Mouse (Mus musculus) induced T-regulatory cell, adult 2 months (primary cell): ENCODE measurements around the gene Lsr.
"Not testable (repeated sequence)": the region's sequence is repeated elsewhere in the genome, so short reads cannot be mapped to it uniquely, and the experiment has no call there.

Experiments
- DNase-seq: peaks from one replicate; pipeline ENCODE4 v3.0.0-alpha.2; 2012; ENCODE audit warnings: low read depth

The Lsr gene

DNA sequence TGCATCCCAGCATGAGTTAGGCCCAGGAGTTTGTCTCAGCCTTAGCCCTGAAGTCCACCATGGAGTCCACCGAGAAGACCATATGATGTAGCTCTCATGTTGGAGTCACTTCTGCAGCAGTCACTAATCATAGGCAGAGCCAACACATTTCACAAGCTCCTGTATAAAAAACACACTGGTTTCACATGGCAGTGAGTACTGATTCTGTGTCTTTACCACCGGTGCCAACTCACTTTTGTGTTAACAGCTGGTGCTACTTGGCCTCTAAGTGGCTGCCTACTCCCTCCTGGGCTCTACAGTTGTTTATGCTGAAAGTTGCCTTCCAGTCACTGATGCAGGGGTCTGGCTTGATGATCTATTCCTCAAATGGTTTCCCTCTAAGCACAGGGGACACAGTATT, 48.7 kb downstream of the Lsr start, which contains the start of gene Hamp2:
Gene Hamp2 (minus strand): TSS at position 101 of the 400 bp plus-strand sequence.
- DNase-seq: not testable (repeated sequence)

DNA sequence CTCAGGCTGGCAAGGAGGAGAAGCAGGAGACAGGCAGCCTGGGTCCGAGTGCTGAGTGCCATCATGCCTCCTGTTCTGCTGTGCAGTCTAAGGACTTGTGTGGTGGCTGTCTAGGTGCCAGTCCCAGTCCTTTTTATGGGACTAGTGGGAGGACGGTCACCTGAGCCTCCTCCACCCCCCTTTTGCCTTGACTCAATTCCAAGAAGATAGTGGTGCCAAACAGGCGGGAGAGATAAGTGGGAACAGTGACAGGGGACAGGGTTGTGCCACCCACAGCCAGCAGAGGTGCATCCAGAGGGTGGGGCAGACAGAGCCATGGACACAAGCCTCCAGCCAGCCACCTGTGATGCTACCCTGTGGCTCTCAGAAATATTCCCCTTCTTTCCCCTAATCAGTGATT, 49.2 kb downstream of the Lsr start:
- no peak for DNase-seq

DNA sequence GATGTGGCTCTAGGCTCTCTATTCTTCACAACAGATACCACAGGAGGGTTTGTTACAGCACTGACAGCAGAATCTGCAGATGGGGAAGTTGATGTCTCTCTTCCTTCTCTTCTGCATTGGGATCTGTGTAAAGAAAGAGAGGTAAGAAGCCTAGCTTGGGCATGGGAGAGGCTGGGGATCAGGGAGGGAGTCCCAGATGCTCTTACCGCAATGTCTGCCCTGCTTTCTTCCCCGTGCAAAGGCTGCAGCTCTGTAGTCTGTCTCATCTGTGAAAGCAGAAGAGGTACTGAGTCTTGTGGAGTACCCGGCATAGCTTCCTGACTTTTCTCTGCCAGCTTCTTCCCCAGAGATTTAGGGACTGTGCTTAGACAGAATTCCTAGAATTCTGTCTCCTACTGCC, 50.8 kb downstream of the Lsr start:
- not testable (repeated sequence) for DNase-seq

DNA sequence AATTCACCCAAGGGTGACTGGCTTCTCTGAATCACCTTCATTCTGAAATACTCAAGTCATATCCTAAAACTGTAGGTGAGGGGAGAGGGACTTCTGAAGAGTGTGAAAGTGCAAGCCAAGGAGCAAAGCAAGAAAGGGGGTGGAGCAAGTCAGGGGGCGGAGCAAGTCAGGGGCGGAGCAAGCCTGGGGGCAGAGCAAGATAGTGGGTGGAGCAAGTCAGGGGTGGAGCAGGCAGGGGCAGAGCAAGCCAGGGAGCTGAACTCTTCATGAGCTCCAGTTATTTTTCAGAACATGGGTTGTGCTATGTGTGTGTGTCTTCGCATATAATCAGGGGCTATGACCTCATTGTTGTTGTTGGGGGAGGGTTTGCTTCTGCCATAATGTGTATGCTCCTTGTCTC, 53.0 kb downstream of the Lsr start:
- peak; percentile 66 for DNase-seq

DNA sequence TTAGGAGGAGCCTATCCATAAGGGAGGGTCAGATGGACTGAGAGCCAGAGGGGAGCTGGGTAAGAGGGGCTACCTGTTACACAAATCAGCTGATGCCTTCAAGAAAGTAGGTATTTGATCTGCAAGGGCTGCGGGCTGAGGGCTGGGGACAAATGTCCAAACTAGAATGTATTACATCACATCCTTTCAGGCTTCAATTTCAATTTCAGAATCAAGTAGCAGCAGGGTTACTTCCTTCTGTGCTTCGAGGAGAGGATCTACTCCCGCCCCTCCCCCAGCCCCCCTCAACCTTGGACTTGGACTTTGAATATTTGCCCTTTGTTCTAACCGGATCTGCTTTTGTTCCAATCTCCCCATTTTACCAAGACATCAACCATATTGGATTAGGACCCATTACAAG, 56.0 kb downstream of the Lsr start:
- no peak for DNase-seq

DNA sequence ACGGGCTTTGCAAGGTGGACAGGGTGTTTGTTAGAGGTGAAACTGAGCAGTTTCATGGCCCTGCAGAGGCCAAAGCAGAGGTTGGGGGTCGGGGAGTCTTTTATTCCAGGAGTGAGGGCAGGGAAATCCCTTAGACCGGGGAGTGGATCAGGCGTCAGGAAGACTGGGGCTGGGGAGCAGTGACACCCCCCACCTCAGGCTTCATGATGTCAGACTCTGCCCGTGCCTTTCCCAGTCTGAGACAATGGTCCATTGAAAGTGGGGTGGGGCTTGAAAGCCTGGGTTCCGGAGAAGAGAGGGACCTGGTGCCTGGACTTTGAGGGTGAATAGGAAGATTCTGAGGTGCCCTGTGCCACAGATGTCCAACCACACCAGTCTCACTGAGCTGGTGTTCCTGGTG, 56.6 kb downstream of the Lsr start:
- DNase-seq: no peak

DNA sequence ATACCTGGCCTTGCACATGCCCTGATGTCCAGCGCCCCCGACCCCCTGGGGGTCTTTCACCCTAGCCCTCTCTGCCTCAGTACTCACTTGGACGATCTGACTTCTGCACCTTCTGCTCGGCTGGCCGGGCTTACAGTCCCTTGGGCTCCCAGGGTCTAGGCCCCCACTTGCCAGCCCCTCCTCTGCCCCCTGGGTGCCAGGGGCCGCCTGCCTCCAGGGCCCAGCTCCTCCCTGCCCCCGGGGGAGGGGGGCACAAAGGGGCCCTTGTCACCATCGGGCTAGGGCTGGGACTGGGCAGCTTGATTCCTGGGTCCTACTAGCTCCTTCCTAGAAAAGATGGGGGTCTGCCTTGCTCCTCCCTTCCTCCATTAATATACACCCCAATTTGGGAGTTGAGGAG, 58.5 kb downstream of the Lsr start, which contains the start of gene Mag:
Gene Mag (minus strand): TSS at position 142 of the 400 bp plus-strand sequence.
- no peak for DNase-seq

DNA sequence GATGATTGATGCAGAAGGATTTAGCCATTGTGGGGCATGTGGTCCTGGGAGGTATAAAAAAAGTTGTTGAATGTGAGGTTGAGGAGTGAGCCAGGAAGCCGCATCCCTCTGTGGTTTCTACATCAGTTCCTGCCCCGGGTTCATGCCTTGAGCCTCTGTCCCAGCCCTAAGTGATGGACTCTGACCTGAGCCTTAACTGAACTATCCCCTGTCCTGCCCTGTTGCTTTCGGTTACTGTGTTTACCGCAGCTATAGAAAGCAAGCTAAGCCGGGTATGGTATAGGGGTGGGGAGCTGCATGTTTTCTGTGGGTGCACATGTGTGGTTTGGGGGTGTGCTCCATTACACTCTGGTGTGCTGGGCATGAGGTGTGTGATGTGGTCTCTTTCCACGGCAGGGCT, 63.5 kb downstream of the Lsr start:
- DNase-seq: peak; percentile 47

DNA sequence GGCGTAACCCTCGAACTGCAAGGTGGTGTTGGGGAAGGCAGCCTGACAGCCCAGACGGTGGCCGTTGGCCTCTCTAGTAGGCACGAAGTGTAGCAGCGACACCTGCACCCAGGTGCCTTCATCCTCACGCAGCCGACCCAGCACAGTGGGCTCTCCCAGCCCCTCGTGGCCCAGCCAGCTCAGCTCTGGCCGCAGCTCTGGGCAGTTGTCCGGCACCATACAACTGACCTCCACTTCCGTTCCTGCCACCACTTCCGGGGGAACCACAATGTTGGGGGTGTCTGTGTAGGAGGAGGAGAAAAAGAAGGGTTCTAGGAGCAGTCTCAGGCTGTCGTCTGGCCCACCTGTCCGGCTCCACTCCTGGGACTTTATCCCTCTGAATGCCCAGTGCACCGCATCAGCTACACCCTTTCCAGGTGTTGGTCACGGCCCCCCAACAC, 64.3 kb downstream of the Lsr start:
- no peak for DNase-seq

DNA sequence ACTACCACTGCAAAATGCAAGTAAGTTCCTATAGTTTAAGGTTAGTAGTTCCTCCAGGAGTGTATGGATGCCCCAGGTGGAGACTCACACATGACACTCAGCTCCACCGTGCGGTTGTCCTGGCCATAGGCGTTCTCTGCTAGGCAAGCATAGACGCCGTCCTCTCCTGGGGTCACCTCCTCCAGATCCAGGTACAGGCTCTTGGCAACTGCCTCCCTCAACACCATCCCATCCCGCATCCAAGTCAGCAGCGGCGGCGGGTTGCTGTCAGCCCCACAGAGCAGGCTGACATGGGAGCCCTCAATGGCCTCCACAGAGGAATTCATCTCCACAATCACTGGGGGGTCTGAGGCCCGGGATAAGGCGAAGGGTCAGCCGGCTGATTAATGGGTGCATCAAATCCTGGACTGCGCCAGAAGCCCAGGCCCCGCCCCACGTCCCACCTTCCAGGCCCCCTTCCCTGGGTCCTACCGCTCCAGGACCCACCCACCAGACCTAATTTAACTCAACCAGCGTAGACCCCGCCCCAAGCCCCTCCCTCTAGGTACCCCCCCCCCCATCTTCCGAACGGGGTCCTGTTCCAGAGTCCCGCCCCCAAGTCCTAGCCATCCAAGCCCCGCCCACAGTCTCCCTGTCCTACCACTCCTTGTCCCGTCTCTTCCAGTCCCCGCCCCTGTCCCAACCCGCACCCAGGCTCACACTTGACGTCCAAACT, 64.8 kb downstream of the Lsr start:
- peak; percentile 46 for DNase-seq
